Mouse (Mus musculus) layer of hippocampus, postnatal 36 days (tissue): Measurements from ENCODE around the gene Fcer1g. TPM values are rescaled to one million over a fixed set of nuclear protein-coding genes. Genes with fewer than 3 reads are reported as not detected.

ENCODE experiments used
- DNase-seq, 2 experiments: peaks; one replicate each; pipeline ENCODE4 v3.0.0; 2022
- total RNA-seq, 2 experiments: library from RNA; stranded (reverse); gene quantifications; 2 replicates each; pipeline ENCODE4 v1.2.3; 2021

Fcer1g gene
- total RNA-seq, 2 experiments from 2014 or later: 13.5 to 15.2 TPM

GRCm38 (mm10) chr1:171265971-171266744, 32.0 kb upstream of the Fcer1g start:
- DNase-seq: no peak

- DNase-seq: no peak
These were observed 29.7 kb upstream of the Fcer1g start for GRCm38 (mm10) chr1:171263666-171264461.

GRCm38 (mm10) chr1:171263185-171263611, 29.0 kb upstream of the Fcer1g start:
- no peak for DNase-seq

- peak; percentile 85 to 86 for DNase-seq
These were observed 28.5 kb upstream of the Fcer1g start for GRCm38 (mm10) chr1:171262594-171263130.

GRCm38 (mm10) chr1:171260316-171260715, 26.2 kb upstream of the Fcer1g start:
- DNase-seq: no peak

GRCm38 (mm10) chr1:171258921-171259320, 24.8 kb upstream of the Fcer1g start:
- DNase-seq: no peak

GRCm38 (mm10) chr1:171257781-171258180, 23.6 kb upstream of the Fcer1g start:
- DNase-seq: no peak

GRCm38 (mm10) chr1:171256937-171257548, 22.9 kb upstream of the Fcer1g start:
- peak; percentile 52 to 53 for DNase-seq

- no peak for DNase-seq
These were observed 22.1 kb upstream of the Fcer1g start for GRCm38 (mm10) chr1:171256095-171256818.

GRCm38 (mm10) chr1:171252415-171252814, 18.2 kb upstream of the Fcer1g start:
- DNase-seq: no peak

- DNase-seq: no peak
These were observed 17.6 kb upstream of the Fcer1g start for GRCm38 (mm10) chr1:171251594-171252324.

GRCm38 (mm10) chr1:171250680-171251593, 16.8 kb upstream of the Fcer1g start, which contains the start of gene Ndufs2:
TSS of gene Ndufs2 (minus strand) at chr1:171251388.
- DNase-seq: peak in 1 of 2 experiments; percentile 32

GRCm38 (mm10) chr1:171249913-171250600, 15.9 kb upstream of the Fcer1g start, which contains the start of gene Adamts4:
TSS of gene Adamts4 (plus strand) at chr1:171250421.
- peak; percentile 49 to 56 for DNase-seq

GRCm38 (mm10) chr1:171248386-171249226, 14.4 kb upstream of the Fcer1g start:
- DNase-seq: no peak

- DNase-seq: no peak
These were observed 13.8 kb upstream of the Fcer1g start for GRCm38 (mm10) chr1:171247916-171248315.

GRCm38 (mm10) chr1:171247453-171247841, 13.3 kb upstream of the Fcer1g start:
- DNase-seq: no peak

GRCm38 (mm10) chr1:171246709-171247452, 12.7 kb upstream of the Fcer1g start:
- peak; percentile 98 for DNase-seq

GRCm38 (mm10) chr1:171245353-171245752, 11.2 kb upstream of the Fcer1g start:
- no peak for DNase-seq
